Mouse (Mus musculus) small intestine, adult 2 months (tissue): ENCODE measurements around the gene Tbc1d14.

Experiments used
- CTCF ChIP-seq: fragments of 200-500 bp; IDR thresholded peaks from 2 replicates; pipeline ENCODE4 v1.5.1; 2012; ENCODE audit warnings: low read depth, mild to moderate bottlenecking, control low read depth, inconsistent platforms, low read length, moderate library complexity, mixed read lengths; ENCODE audit not compliant: insufficient replicate concordance, insufficient read length; ENCODE audit errors: extremely low read depth
- POLR2A ChIP-seq: fragments of 200-500 bp; IDR thresholded peaks from 2 replicates; pipeline ENCODE4 v1.6.1; 2012; ENCODE audit warnings: low read depth, mild to moderate bottlenecking, control low read depth, inconsistent platforms, low read length, moderate library complexity

DNA sequence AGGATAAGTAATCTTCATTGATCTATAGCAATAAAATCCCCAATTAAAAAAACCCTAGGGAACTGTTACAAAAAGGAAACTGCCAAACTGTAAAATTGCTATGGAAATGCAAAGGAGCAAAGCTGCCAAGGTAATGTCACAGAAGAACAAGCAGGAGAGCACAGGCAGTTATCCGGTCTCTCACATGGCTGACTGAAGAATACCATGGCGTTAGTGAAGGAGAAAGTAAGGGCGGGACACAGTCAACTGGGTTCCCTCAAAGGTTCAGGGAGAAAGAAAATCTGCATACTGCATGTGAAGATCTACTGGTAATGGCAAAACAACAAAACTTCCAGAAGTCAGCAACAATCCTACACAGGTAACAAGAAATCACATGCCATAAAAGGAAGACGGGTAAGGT lies 36.8 kb downstream of the Tbc1d14 start:
- TF ChIP-seq POLR2A (no peak), CTCF (no peak)
